Mouse (Mus musculus): Measurements from ENCODE around the gene Usp12. TPM values are rescaled to one million over a fixed set of nuclear protein-coding genes. Genes with fewer than 3 reads are reported as not detected.

Gene Usp12
- total and polyA plus RNA-seq, 3 experiments, result 24.5 TPM; not detected in 1

DNA sequence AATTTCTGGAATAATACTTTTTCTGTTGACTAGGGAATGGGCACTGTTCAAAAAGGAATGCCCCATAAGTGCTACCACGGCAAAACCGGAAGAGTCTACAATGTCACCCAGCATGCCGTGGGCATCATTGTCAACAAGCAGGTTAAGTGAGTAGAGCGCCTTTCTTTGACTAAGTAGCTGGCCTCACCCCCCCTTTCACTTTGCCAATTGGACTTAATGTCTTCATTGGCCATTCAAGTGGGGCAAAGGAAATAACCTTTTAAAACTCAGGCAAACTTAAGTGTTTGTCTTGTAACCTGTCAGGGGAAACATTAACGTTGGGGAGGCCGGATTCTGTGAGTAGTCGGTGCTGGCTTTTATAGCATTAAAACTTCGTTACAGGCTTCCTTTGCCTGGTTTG lies 40.2 kb upstream of the Usp12 start:
- Histone ChIP-seq H3K27ac (ENCODE audit: control insufficient read depth, low read depth, low read length) (peak overlapping the region; percentile 90), H3K27me3 (ENCODE audit: control insufficient read depth in 1 of 2, insufficient read depth in 2 of 2, low read length in 2 of 2) (no peaks in the 10 kb centered on the region), H3K4me1 (ENCODE audit: control insufficient read depth in 1 of 2, insufficient read depth in 2 of 2, low read length in 2 of 2) (peaks cover 0 to 14% of the 10 kb centered on the region in 2 experiments; a peak in 2 of 4 replicates), H3K79me2 (ENCODE audit: control insufficient read depth, insufficient read depth, low read length, poor library complexity) (peaks cover 20% of the 10 kb centered on the region), H3K4me3 (ENCODE audit: control insufficient read depth in 1 of 2, insufficient read depth in 1 of 2, low read depth in 2 of 2, low read length in 2 of 2) (peak overlapping the region in 1 of 2 experiments; percentile 95; a peak in 1 of 4 replicates), H3K9ac (ENCODE audit: control insufficient read depth, low read depth, low read length, poor library complexity, severe bottlenecking) (peak overlapping the region; percentile 94), H3K9me3 (replicated peaks; ENCODE audit: insufficient read depth, low read length) (no peaks in the 10 kb centered on the region), H3K36me3 (ENCODE audit: control insufficient read depth in 1 of 2, insufficient read depth in 2 of 2, low read length in 2 of 2) (peaks cover 12 to 26% of the 10 kb centered on the region in 2 experiments)
- TF ChIP-seq ELF1 (IDR thresholded peaks at IDR 0.05; ENCODE audit: low read depth, low read length) (no peak), SIN3A (IDR thresholded peaks at IDR 0.05; ENCODE audit: low read length) (no peak), USF1 (IDR thresholded peaks at IDR 0.05; ENCODE audit: low read depth, low read length) (no peak), KAT2A (conservative IDR thresholded peaks at IDR 0.05; ENCODE audit: low read depth, low read length) (no peak), POLR2AphosphoS2 (IDR thresholded peaks at IDR 0.05; ENCODE audit: low read length) (no peak), MYC (IDR thresholded peaks at IDR 0.05; ENCODE audit: low read depth, low read length) (no peak), HCFC1 (IDR thresholded peaks at IDR 0.05; ENCODE audit: low read depth, low read length) (no peak), MAZ (IDR thresholded peaks at IDR 0.05; ENCODE audit: low read depth, low read length) (no peak), ZC3H11A (IDR thresholded peaks at IDR 0.05; ENCODE audit: low read depth, low read length) (no peak), ZMIZ1 (IDR thresholded peaks at IDR 0.05; ENCODE audit: low read depth, low read length) (no peak), CTCF (IDR thresholded peaks at IDR 0.05 in 2 of 3, conservative IDR thresholded peaks at IDR 0.05 in 1 of 3; ENCODE audit: control insufficient read depth in 1 of 3, insufficient read depth in 1 of 3, low read depth in 2 of 3, low read length in 3 of 3, poor library complexity in 1 of 3, severe bottlenecking in 1 of 3) (no peak)
- DNase-seq (ENCODE audit: low read depth, low spot score), result peak; percentile 35

DNA sequence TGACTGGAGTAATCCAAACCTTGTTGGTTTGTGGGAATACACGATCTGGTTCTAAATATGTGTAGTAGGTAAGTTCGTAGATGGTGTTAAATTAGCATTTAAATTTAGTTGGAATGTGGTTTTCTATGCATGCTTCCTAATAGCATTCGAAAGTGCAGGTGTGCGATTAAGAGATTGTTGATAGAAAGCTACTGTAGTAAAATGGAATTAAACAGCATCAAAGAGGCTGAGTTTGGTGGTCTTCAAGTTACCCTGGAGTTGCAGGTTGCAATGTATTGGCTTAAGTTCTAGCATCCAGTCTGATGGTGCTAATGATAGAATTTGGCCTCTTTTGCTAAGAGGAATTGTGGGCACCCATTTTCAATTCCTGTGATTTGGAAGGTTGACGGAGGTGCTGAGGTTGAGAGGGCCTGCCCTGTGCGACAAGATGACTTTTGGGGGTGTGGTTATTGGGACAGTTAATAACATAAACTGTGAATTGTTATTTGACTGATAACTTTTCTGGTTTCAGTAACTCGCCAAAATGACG lies 38.9 kb upstream of the Usp12 start:
- Histone ChIP-seq H3K4me1 (ENCODE audit: control insufficient read depth in 1 of 2, insufficient read depth in 2 of 2, low read length in 2 of 2) (peaks cover 0 to 14% of the 10 kb centered on the region in 2 experiments; a peak in 2 of 4 replicates), H3K4me3 (ENCODE audit: control insufficient read depth in 1 of 2, insufficient read depth in 1 of 2, low read depth in 2 of 2, low read length in 2 of 2) (peak overlapping the region; percentile 73 to 95), H3K9me3 (replicated peaks; ENCODE audit: insufficient read depth, low read length) (no peaks in the 10 kb centered on the region), H3K36me3 (ENCODE audit: control insufficient read depth in 1 of 2, insufficient read depth in 2 of 2, low read length in 2 of 2) (peaks cover 12 to 26% of the 10 kb centered on the region in 2 experiments), H3K79me2 (ENCODE audit: control insufficient read depth, insufficient read depth, low read length, poor library complexity) (peaks cover 20% of the 10 kb centered on the region), H3K27me3 (ENCODE audit: control insufficient read depth in 1 of 2, insufficient read depth in 2 of 2, low read length in 2 of 2) (no peaks in the 10 kb centered on the region), H3K27ac (ENCODE audit: control insufficient read depth, low read depth, low read length) (peak overlapping the region; percentile 90), H3K9ac (ENCODE audit: control insufficient read depth, low read depth, low read length, poor library complexity, severe bottlenecking) (peak overlapping the region; percentile 94)
- peak; percentile 62 for DNase-seq (ENCODE audit: low read depth, low spot score)
- TF ChIP-seq POLR2AphosphoS2 (IDR thresholded peaks at IDR 0.05; ENCODE audit: low read length) (peak; percentile 60; the same call in 1 of the 2 replicates), MAFK (IDR thresholded peaks at IDR 0.05; ENCODE audit: borderline replicate concordance, low read depth, low read length) (no peak), MYB (IDR thresholded peaks at IDR 0.05; ENCODE audit: low read depth, low read length) (peak; percentile 20; the same call in 1 of the 2 replicates), POLR2A (IDR thresholded peaks at IDR 0.05; ENCODE audit: control insufficient read depth in 1 of 2, insufficient read depth in 1 of 2, low read depth in 1 of 2, low read length in 2 of 2, poor library complexity in 1 of 2) (no peak; a peak in 1 of 4 replicates), MAZ (IDR thresholded peaks at IDR 0.05; ENCODE audit: low read depth, low read length) (no peak), USF1 (IDR thresholded peaks at IDR 0.05; ENCODE audit: low read depth, low read length) (no peak), E2F4 (IDR thresholded peaks at IDR 0.05; ENCODE audit: borderline replicate concordance, low read depth, low read length) (peak; percentile 67; the same call in 1 of the 2 replicates), MAX (IDR thresholded peaks at IDR 0.05; ENCODE audit: low read length) (no peak), TBP (IDR thresholded peaks at IDR 0.05; ENCODE audit: low read depth, low read length) (no peak), NELFE (IDR thresholded peaks at IDR 0.05; ENCODE audit: low read depth, low read length) (no peak), SIN3A (IDR thresholded peaks at IDR 0.05; ENCODE audit: low read length) (peak; percentile 50), ZMIZ1 (IDR thresholded peaks at IDR 0.05; ENCODE audit: low read depth, low read length) (0 out of 2 replicates have a peak, but pooled peaks have one; percentile 59), POLR2AphosphoS5 (IDR thresholded peaks at IDR 0.05; ENCODE audit: borderline replicate concordance, low read depth, low read length) (no peak; the same call in 1 of the 2 replicates), GABPA (IDR thresholded peaks at IDR 0.05; ENCODE audit: low read depth, low read length) (no peak), CHD1 (IDR thresholded peaks at IDR 0.05; ENCODE audit: low read depth, low read length) (peak; percentile 74; the same call in 1 of the 2 replicates), TCF12 (IDR thresholded peaks at IDR 0.05; ENCODE audit: low read depth, low read length) (no peak), TAL1 (IDR thresholded peaks at IDR 0.05; ENCODE audit: low read length) (no peak), NRF1 (IDR thresholded peaks at IDR 0.05; ENCODE audit: insufficient read depth, low read depth, low read length, poor library complexity, severe bottlenecking) (no peak), MYC (IDR thresholded peaks at IDR 0.05; ENCODE audit: low read depth, low read length) (0 out of 2 replicates have a peak, but pooled peaks have one; percentile 10), CHD2 (IDR thresholded peaks at IDR 0.05; ENCODE audit: low read length) (no peak), BHLHE40 (IDR thresholded peaks at IDR 0.05; ENCODE audit: borderline replicate concordance, low read depth, low read length) (no peak), CTCF (IDR thresholded peaks at IDR 0.05 in 2 of 3, conservative IDR thresholded peaks at IDR 0.05 in 1 of 3; ENCODE audit: control insufficient read depth in 1 of 3, insufficient read depth in 1 of 3, low read depth in 2 of 3, low read length in 3 of 3, poor library complexity in 1 of 3, severe bottlenecking in 1 of 3) (no peak), USF2 (IDR thresholded peaks at IDR 0.05; ENCODE audit: borderline replicate concordance in 1 of 2, insufficient read depth in 1 of 2, low read depth in 1 of 2, low read length in 2 of 2) (no peak), RCOR1 (IDR thresholded peaks at IDR 0.05; ENCODE audit: low read depth, low read length) (peak; percentile 53), HCFC1 (IDR thresholded peaks at IDR 0.05; ENCODE audit: low read depth, low read length) (no peak)
